Mouse (Mus musculus): ENCODE data around the gene Fam163a. TPM values are rescaled to one million over a fixed set of nuclear protein-coding genes. Genes with fewer than 3 reads are reported as not detected.

Gene Fam163a
- polyA plus RNA-seq, 1 experiment = not detected

- H3K79me3 ChIP-seq (ENCODE audit: low read depth) = no peaks in the 10 kb centered on the region
- no peaks in the 10 kb centered on the region for H3K79me2 ChIP-seq (ENCODE audit: control insufficient read depth, insufficient read depth)
- no peaks in the 10 kb centered on the region for H3K27me3 ChIP-seq (ENCODE audit: control insufficient read depth, insufficient read depth, insufficient read length)
- H3K4me3 ChIP-seq (ENCODE audit: insufficient read depth, poor library complexity, severe bottlenecking) = no peak overlapping the region
- TF ChIP-seq CTCF (IDR thresholded peaks at IDR 0.05; ENCODE audit: control insufficient read depth, insufficient read depth, insufficient read length) (no peak), MYOD1 (IDR thresholded peaks at IDR 0.05; ENCODE audit: control insufficient read depth, insufficient read length, low read depth) (no peak), MYOG (IDR thresholded peaks at IDR 0.05; ENCODE audit: control insufficient read depth, extremely low read depth, insufficient read length) (no peak), MAX (IDR thresholded peaks at IDR 0.05) (no peak), USF1 (IDR thresholded peaks at IDR 0.05; ENCODE audit: low read depth) (no peak), CEBPB (IDR thresholded peaks at IDR 0.05; ENCODE audit: low read depth) (no peak), FOSL1 (IDR thresholded peaks at IDR 0.05; ENCODE audit: insufficient read depth, low read length, poor library complexity, severe bottlenecking) (no peak)
- no peak overlapping the region for H3ac ChIP-seq (ENCODE audit: control insufficient read depth, insufficient read length, low read depth)
- no peaks in the 10 kb centered on the region for H3K36me3 ChIP-seq (ENCODE audit: control insufficient read depth, insufficient read depth)
These were observed 130.3 kb downstream of the Fam163a start for GRCm38 (mm10) chr1:156074575-156074974.

- no peak for TF ChIP-seq CTCF (IDR thresholded peaks at IDR 0.05; ENCODE audit: control insufficient read depth, insufficient read depth, insufficient read length)
- no peak for TF ChIP-seq USF1 (IDR thresholded peaks at IDR 0.05; ENCODE audit: low read depth)
- no peak for TF ChIP-seq FOSL1 (IDR thresholded peaks at IDR 0.05; ENCODE audit: insufficient read depth, low read length, poor library complexity, severe bottlenecking)
- TF ChIP-seq CEBPB (IDR thresholded peaks at IDR 0.05; ENCODE audit: low read depth) = no peak
- no peak for TF ChIP-seq MAX (IDR thresholded peaks at IDR 0.05)
- TF ChIP-seq MYOG (IDR thresholded peaks at IDR 0.05; ENCODE audit: control insufficient read depth, extremely low read depth, insufficient read length) = no peak
- TF ChIP-seq MYOD1 (IDR thresholded peaks at IDR 0.05; ENCODE audit: control insufficient read depth, insufficient read length, low read depth) = no peak
- Histone ChIP-seq H3K36me3 (ENCODE audit: control insufficient read depth, insufficient read depth) (no peaks in the 10 kb centered on the region), H3K4me3 (ENCODE audit: insufficient read depth, poor library complexity, severe bottlenecking) (no peak overlapping the region), H3K79me2 (ENCODE audit: control insufficient read depth, insufficient read depth) (no peaks in the 10 kb centered on the region), H3K27me3 (ENCODE audit: control insufficient read depth, insufficient read depth, insufficient read length) (no peaks in the 10 kb centered on the region), H3ac (ENCODE audit: control insufficient read depth, insufficient read length, low read depth) (no peak overlapping the region), H3K79me3 (ENCODE audit: low read depth) (no peaks in the 10 kb centered on the region)
These were observed 131.5 kb downstream of the Fam163a start for GRCm38 (mm10) chr1:156073169-156073821.

- H3K79me3 ChIP-seq (ENCODE audit: low read depth) = no peaks in the 10 kb centered on the region
- peaks cover 22% of the 10 kb centered on the region for H3K36me3 ChIP-seq (ENCODE audit: control insufficient read depth, insufficient read depth)
- TF ChIP-seq CEBPB (IDR thresholded peaks at IDR 0.05; ENCODE audit: low read depth) (no peak), MAX (IDR thresholded peaks at IDR 0.05) (no peak), CTCF (IDR thresholded peaks at IDR 0.05; ENCODE audit: control insufficient read depth, insufficient read depth, insufficient read length) (no peak)
- no peaks in the 10 kb centered on the region for H3K27me3 ChIP-seq (ENCODE audit: control insufficient read depth, insufficient read depth, insufficient read length)
- H3ac ChIP-seq (ENCODE audit: control insufficient read depth, insufficient read length, low read depth) = no peak overlapping the region
- H3K79me2 ChIP-seq (ENCODE audit: control insufficient read depth, insufficient read depth) = no peaks in the 10 kb centered on the region
- no peak overlapping the region for H3K4me3 ChIP-seq (ENCODE audit: insufficient read depth, poor library complexity, severe bottlenecking)
These were observed 134.7 kb downstream of the Fam163a start for GRCm38 (mm10) chr1:156070106-156070505.

- Histone ChIP-seq H3K27me3 (ENCODE audit: control insufficient read depth, insufficient read depth, insufficient read length) (no peaks in the 10 kb centered on the region), H3K79me3 (ENCODE audit: low read depth) (no peaks in the 10 kb centered on the region), H3ac (ENCODE audit: control insufficient read depth, insufficient read length, low read depth) (no peak overlapping the region), H3K36me3 (ENCODE audit: control insufficient read depth, insufficient read depth) (peaks cover 47% of the 10 kb centered on the region), H3K79me2 (ENCODE audit: control insufficient read depth, insufficient read depth) (no peaks in the 10 kb centered on the region), H3K4me3 (ENCODE audit: insufficient read depth, poor library complexity, severe bottlenecking) (no peak overlapping the region)
- TF ChIP-seq CTCF (IDR thresholded peaks at IDR 0.05; ENCODE audit: control insufficient read depth, insufficient read depth, insufficient read length) (no peak), CEBPB (IDR thresholded peaks at IDR 0.05; ENCODE audit: low read depth) (no peak), MYOG (IDR thresholded peaks at IDR 0.05; ENCODE audit: control insufficient read depth, extremely low read depth, insufficient read length) (no peak), USF1 (IDR thresholded peaks at IDR 0.05; ENCODE audit: low read depth) (no peak), MAX (IDR thresholded peaks at IDR 0.05) (no peak), MYOD1 (IDR thresholded peaks at IDR 0.05; ENCODE audit: control insufficient read depth, insufficient read length, low read depth) (no peak)
These were observed 138.7 kb downstream of the Fam163a start for GRCm38 (mm10) chr1:156066133-156066532.

- no peaks in the 10 kb centered on the region for H3K27me3 ChIP-seq (ENCODE audit: control insufficient read depth, insufficient read depth, insufficient read length)
- H3K79me3 ChIP-seq (ENCODE audit: low read depth) = no peaks in the 10 kb centered on the region
- peaks cover 43% of the 10 kb centered on the region for H3K36me3 ChIP-seq (ENCODE audit: control insufficient read depth, insufficient read depth)
- no peak overlapping the region for H3K4me3 ChIP-seq (ENCODE audit: insufficient read depth, poor library complexity, severe bottlenecking)
- H3ac ChIP-seq (ENCODE audit: control insufficient read depth, insufficient read length, low read depth) = no peak overlapping the region
- no peaks in the 10 kb centered on the region for H3K79me2 ChIP-seq (ENCODE audit: control insufficient read depth, insufficient read depth)
- no peak for TF ChIP-seq MYOD1 (IDR thresholded peaks at IDR 0.05; ENCODE audit: control insufficient read depth, insufficient read length, low read depth)
- TF ChIP-seq CTCF (IDR thresholded peaks at IDR 0.05; ENCODE audit: control insufficient read depth, insufficient read depth, insufficient read length) = no peak
- TF ChIP-seq MAX (IDR thresholded peaks at IDR 0.05) = no peak
- TF ChIP-seq MYOG (IDR thresholded peaks at IDR 0.05; ENCODE audit: control insufficient read depth, extremely low read depth, insufficient read length) = no peak
- TF ChIP-seq FOSL1 (IDR thresholded peaks at IDR 0.05; ENCODE audit: insufficient read depth, low read length, poor library complexity, severe bottlenecking) = no peak
- no peak for TF ChIP-seq USF1 (IDR thresholded peaks at IDR 0.05; ENCODE audit: low read depth)
- TF ChIP-seq CEBPB (IDR thresholded peaks at IDR 0.05; ENCODE audit: low read depth) = no peak
These were observed 142.6 kb downstream of the Fam163a start for GRCm38 (mm10) chr1:156062193-156062592.

- H3ac ChIP-seq (ENCODE audit: control insufficient read depth, insufficient read length, low read depth) = no peak overlapping the region
- no peaks in the 10 kb centered on the region for H3K27me3 ChIP-seq (ENCODE audit: control insufficient read depth, insufficient read depth, insufficient read length)
- TF ChIP-seq MYOD1 (IDR thresholded peaks at IDR 0.05; ENCODE audit: control insufficient read depth, insufficient read length, low read depth) (no peak), USF1 (IDR thresholded peaks at IDR 0.05; ENCODE audit: low read depth) (no peak), CEBPB (IDR thresholded peaks at IDR 0.05; ENCODE audit: low read depth) (no peak), MAX (IDR thresholded peaks at IDR 0.05) (no peak), MYOG (IDR thresholded peaks at IDR 0.05; ENCODE audit: control insufficient read depth, extremely low read depth, insufficient read length) (no peak), CTCF (IDR thresholded peaks at IDR 0.05; ENCODE audit: control insufficient read depth, insufficient read depth, insufficient read length) (no peak), FOSL1 (IDR thresholded peaks at IDR 0.05; ENCODE audit: insufficient read depth, low read length, poor library complexity, severe bottlenecking) (no peak)
- H3K36me3 ChIP-seq (ENCODE audit: control insufficient read depth, insufficient read depth) = peaks cover 27% of the 10 kb centered on the region
- no peak overlapping the region for H3K4me3 ChIP-seq (ENCODE audit: insufficient read depth, poor library complexity, severe bottlenecking)
- H3K79me2 ChIP-seq (ENCODE audit: control insufficient read depth, insufficient read depth) = no peaks in the 10 kb centered on the region
- H3K79me3 ChIP-seq (ENCODE audit: low read depth) = peaks cover 2% of the 10 kb centered on the region
These were observed 146.6 kb downstream of the Fam163a start for GRCm38 (mm10) chr1:156058207-156058606.

Data from C2C12 (cell line).